Mouse (Mus musculus): ENCODE measurements around the gene Ptpa. TPM values are rescaled to one million over a fixed set of nuclear protein-coding genes. Genes with fewer than 3 reads are reported as not detected.

Ptpa gene
- total and polyA plus RNA-seq, 3 experiments = 111 to 194 (median 122) TPM

DNA sequence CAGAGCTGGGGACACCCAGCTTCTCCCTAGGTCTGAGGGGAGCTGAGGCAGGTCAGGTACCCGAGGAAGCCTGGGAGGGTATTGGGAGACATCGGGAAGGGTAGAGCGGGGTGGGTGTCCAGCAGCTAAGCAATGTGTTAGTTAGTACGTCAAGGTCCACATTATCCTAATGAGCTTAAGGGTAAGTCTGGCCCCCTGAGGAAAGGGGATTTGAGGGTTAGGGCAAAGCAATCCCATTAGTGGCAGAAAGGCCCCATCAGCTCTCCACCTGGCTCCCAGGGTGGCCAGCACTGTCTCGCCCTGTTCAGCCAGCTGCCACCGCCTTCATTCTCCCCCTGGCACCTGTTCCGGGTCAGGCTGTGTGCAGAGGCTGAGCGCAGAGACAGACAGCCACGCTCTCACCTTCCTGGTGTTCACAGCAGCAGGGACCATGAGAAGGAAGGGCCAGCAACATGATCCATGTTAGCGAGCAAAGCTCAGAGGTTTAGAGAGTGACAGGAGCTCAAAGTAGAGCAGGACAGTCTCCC, 17.8 kb upstream of the Ptpa start:
- H3K27me3 ChIP-seq (replicated peaks) = no peaks in the 10 kb centered on the region
- H3K9ac ChIP-seq (ENCODE audit: insufficient read depth, low read depth) = no peak overlapping the region
- no peak for TF ChIP-seq MEF2A (IDR thresholded peaks at IDR 0.05; ENCODE audit: borderline replicate concordance, low read depth, low read length)
- TF ChIP-seq EP300 (IDR thresholded peaks at IDR 0.05; ENCODE audit: low read length) = no peak
- TF ChIP-seq TBP (conservative IDR thresholded peaks at IDR 0.05; ENCODE audit: low read depth, low read length) = no peak
- TF ChIP-seq ZNF384 (IDR thresholded peaks at IDR 0.05; ENCODE audit: low read depth, low read length) = no peak
- TF ChIP-seq CHD2 (IDR thresholded peaks at IDR 0.05; ENCODE audit: low read length) = no peak
- TF ChIP-seq ZKSCAN1 (IDR thresholded peaks at IDR 0.05; ENCODE audit: borderline replicate concordance, low read depth, low read length) = no peak
- no peak for TF ChIP-seq POLR2AphosphoS2 (IDR thresholded peaks at IDR 0.05; ENCODE audit: low read depth, low read length)
- no peak for TF ChIP-seq ELF1 (IDR thresholded peaks at IDR 0.05; ENCODE audit: low read depth, low read length)
- TF ChIP-seq NELFE (IDR thresholded peaks at IDR 0.05; ENCODE audit: low read depth, low read length) = no peak
- TF ChIP-seq CHD1 (IDR thresholded peaks at IDR 0.05; ENCODE audit: low read depth, low read length) = no peak
- TF ChIP-seq UBTF (IDR thresholded peaks at IDR 0.05; ENCODE audit: low read depth, low read length) = no peak
- TF ChIP-seq POLR2A (IDR thresholded peaks at IDR 0.05; ENCODE audit: low read depth, low read length) = no peak
- no peak for TF ChIP-seq JUN (IDR thresholded peaks at IDR 0.05; ENCODE audit: insufficient read depth, low read depth, low read length)
- TF ChIP-seq MYC (IDR thresholded peaks at IDR 0.05; ENCODE audit: low read depth, low read length) = no peak
- no peak for TF ChIP-seq MAZ (IDR thresholded peaks at IDR 0.05; ENCODE audit: low read depth, low read length)
- peaks cover 44 to 92% of the 10 kb centered on the region in 2 experiments for H3K36me3 ChIP-seq (replicated peaks in 1 of 2; ENCODE audit: control insufficient read depth in 1 of 2, insufficient read depth in 1 of 2, low read length in 1 of 2)
- H3K4me1 ChIP-seq (ENCODE audit: control insufficient read depth in 1 of 2, insufficient read depth in 2 of 2) = peaks cover 9 to 13% of the 10 kb centered on the region in 2 experiments
- H3K9me3 ChIP-seq (replicated peaks; ENCODE audit: low read length) = no peaks in the 10 kb centered on the region
- H3K4me2 ChIP-seq (ENCODE audit: insufficient read depth, low read depth, poor library complexity, severe bottlenecking) = no peak overlapping the region
- 0 out of 2 replicates have a peak, but pooled peaks cover 3% of the 10 kb centered on the region for H3K79me2 ChIP-seq (replicated peaks; ENCODE audit: control insufficient read depth, extremely low read depth, insufficient read depth, poor library complexity, severe bottlenecking)
- dilution Hi-C loops (cut with MboI; ENCODE audit: extremely low pct_ligation_motif_present, extremely low pct_unique_long_range_greater_than_20kb, low sequenced_read_pairs) = no loop called here
- no peak overlapping the region for H3K27ac ChIP-seq (ENCODE audit: insufficient read depth, low read depth)
- no peak for DNase-seq (ENCODE audit: extremely low read depth)
- in situ Hi-C loops (cut with MboI; ENCODE audit: low pct_ligation_motif_present, low pct_unique_long_range_greater_than_20kb, low sequenced_read_pairs) = no loop called here
- H3K4me3 ChIP-seq (replicated peaks in 1 of 3; ENCODE audit: low read depth in 2 of 3, low read length in 2 of 3, poor library complexity in 1 of 3) = no peak overlapping the region

GRCm38 (mm10) chr2:30399191-30400171, 16.4 kb upstream of the Ptpa start:
- Histone ChIP-seq H3K9ac (ENCODE audit: insufficient read depth, low read depth) (no peak overlapping the region), H3K9me3 (replicated peaks; ENCODE audit: low read length) (no peaks in the 10 kb centered on the region), H3K79me2 (replicated peaks; ENCODE audit: control insufficient read depth, extremely low read depth, insufficient read depth, poor library complexity, severe bottlenecking) (0 out of 2 replicates have a peak, but pooled peaks cover under 1% of the 10 kb centered on the region), H3K27ac (ENCODE audit: insufficient read depth, low read depth) (no peak overlapping the region), H3K4me1 (ENCODE audit: control insufficient read depth in 1 of 2, insufficient read depth in 2 of 2) (no peaks in the 10 kb centered on the region), H3K27me3 (replicated peaks) (no peaks in the 10 kb centered on the region), H3K36me3 (replicated peaks in 1 of 2; ENCODE audit: control insufficient read depth in 1 of 2, insufficient read depth in 1 of 2, low read length in 1 of 2) (peaks cover 47 to 93% of the 10 kb centered on the region in 2 experiments), H3K4me3 (replicated peaks in 1 of 3; ENCODE audit: low read depth in 2 of 3, low read length in 2 of 3, poor library complexity in 1 of 3) (no peak overlapping the region), H3K4me2 (ENCODE audit: insufficient read depth, low read depth, poor library complexity, severe bottlenecking) (no peak overlapping the region)
- DNase-seq (ENCODE audit: extremely low read depth) = no peak
- dilution Hi-C loops (cut with MboI; ENCODE audit: extremely low pct_ligation_motif_present, extremely low pct_unique_long_range_greater_than_20kb, low sequenced_read_pairs) = no loop called here
- TF ChIP-seq SMC3 (IDR thresholded peaks at IDR 0.05; ENCODE audit: low read depth, low read length) = no peak
- no peak for TF ChIP-seq TBP (conservative IDR thresholded peaks at IDR 0.05; ENCODE audit: low read depth, low read length)
- no peak for TF ChIP-seq KAT2A (IDR thresholded peaks at IDR 0.05; ENCODE audit: insufficient replicate concordance, low read length)
- no peak for TF ChIP-seq POLR2A (IDR thresholded peaks at IDR 0.05; ENCODE audit: low read depth, low read length)
- TF ChIP-seq SIN3A (IDR thresholded peaks at IDR 0.05; ENCODE audit: low read length) = no peak
- no peak for TF ChIP-seq BHLHE40 (IDR thresholded peaks at IDR 0.05; ENCODE audit: low read depth, low read length)
- TF ChIP-seq ZKSCAN1 (IDR thresholded peaks at IDR 0.05; ENCODE audit: borderline replicate concordance, low read depth, low read length) = no peak
- TF ChIP-seq USF2 (conservative IDR thresholded peaks at IDR 0.05; ENCODE audit: low read depth, low read length) = no peak
- TF ChIP-seq ETS1 (conservative IDR thresholded peaks at IDR 0.05; ENCODE audit: low read depth, low read length) = no peak
- TF ChIP-seq RCOR1 (conservative IDR thresholded peaks at IDR 0.05; ENCODE audit: low read depth, low read length) = no peak
- TF ChIP-seq USF1 (IDR thresholded peaks at IDR 0.05; ENCODE audit: low read depth, low read length) = no peak
- TF ChIP-seq RAD21 (IDR thresholded peaks at IDR 0.05; ENCODE audit: low read depth, low read length) = no peak
- TF ChIP-seq MYC (IDR thresholded peaks at IDR 0.05; ENCODE audit: low read depth, low read length) = no peak
- TF ChIP-seq IRF4 (IDR thresholded peaks at IDR 0.05; ENCODE audit: low read depth, low read length) = no peak
- TF ChIP-seq JUND (conservative IDR thresholded peaks at IDR 0.05; ENCODE audit: low read depth, low read length) = no peak
- no peak for TF ChIP-seq POLR2AphosphoS2 (IDR thresholded peaks at IDR 0.05; ENCODE audit: low read depth, low read length)
- in situ Hi-C loops (cut with MboI; ENCODE audit: low pct_ligation_motif_present, low pct_unique_long_range_greater_than_20kb, low sequenced_read_pairs) = no loop called here

All from CH12.LX (cell line).